Mouse (Mus musculus): ENCODE measurements around the gene Tspear.

The Tspear gene

DNA sequence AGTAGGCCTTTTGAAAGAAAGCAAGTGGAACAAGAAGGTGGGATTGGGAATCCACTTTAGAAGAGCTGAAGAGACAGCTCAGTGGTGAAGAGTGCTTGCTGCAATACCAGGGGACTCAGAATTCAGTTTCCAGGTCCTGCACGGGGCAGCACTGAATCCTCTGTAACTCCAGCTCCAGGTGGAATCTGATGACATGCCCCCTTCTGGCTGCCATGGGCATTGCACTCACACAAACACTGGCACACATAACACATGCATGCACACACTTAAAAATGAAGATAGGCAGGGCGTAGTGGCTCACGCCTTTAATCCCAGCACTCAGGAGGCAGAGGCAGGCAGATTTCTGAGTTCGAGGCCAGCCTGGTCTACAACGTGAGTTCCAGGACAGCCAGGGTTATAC, 196.2 kb downstream of the Tspear start:
- DNase-seq, result no peak

DNA sequence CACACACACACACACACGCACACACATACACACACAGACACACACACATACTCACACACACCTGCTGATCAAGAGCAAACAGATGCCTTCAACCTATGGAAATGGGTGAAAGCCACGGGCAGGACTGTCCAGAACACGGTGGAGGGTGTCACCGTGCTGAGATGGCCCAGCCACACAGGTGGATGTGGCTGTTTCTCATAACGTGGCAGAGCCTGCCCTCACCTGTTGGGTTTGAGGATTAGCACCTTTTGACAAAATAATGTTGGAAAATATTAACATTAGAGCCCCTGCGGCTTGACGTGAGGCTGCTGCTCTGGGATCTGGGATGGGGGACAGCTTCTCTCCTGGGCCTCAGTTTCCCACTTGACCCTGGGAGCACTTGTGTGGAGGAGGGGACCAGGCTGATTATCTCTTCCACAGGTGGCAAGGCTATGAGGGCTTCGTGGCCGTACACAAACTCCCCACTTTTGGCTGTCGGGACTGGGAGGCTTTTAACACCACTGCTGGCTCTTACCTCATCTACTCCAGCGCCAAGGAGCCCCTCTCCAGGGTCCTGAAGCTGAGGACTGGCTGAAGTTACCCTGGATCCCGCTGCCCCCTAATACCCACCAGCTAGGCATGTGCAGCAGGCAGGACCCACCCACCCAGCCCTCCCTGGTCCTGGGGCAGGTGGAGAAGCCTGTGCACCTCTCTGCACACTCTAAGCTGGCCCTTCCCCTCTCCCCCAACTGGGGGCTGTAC, 199.8 kb downstream of the Tspear start:
- DNase-seq, result no peak

DNA sequence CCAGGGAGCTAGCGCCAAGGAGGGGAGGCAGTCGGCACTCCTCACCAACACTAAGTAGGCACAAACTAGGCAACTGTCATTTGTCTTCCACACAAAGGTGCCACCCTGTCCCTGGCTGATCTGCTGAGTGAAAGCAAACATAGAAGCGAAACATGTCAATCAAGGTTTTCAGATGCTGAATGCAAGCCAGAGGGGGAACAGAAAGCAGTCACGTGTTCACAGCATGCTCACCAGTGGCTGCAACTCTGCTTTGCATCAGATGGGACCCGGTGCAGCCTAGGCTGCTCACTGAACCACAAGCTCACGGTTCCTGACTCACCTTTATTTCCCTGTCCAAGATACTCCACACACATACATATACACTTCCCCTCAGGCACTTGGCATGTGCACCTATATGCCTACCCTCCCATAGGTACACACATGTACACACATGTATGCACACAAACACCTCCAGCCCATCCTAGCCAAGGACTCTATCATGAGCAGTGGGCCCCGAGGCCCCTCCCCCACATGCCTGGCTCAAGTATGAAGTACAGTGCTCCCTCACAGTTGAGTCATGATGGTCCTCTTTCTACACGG, 204.7 kb downstream of the Tspear start:
- no peak for DNase-seq

DNA sequence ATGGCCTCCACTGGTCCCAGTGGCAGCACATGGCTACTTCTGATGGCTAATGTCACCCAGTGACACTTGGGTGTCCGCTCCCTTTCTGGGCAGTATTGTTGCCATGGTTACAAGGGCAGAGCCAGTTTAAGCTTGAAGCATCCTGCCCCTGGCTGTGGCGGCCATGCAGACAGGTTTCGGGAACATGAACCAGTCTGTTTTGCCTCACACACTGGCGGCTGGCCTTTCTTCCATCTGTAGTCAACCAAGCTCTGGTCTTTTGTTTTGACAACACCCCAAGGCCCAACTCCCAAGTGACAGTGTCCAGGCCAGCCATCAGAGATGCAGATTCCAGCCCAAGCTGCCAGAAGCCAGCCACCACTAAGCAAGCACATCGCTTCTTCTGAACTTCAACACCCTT, 209.2 kb downstream of the Tspear start:
- DNase-seq, result no peak

DNA sequence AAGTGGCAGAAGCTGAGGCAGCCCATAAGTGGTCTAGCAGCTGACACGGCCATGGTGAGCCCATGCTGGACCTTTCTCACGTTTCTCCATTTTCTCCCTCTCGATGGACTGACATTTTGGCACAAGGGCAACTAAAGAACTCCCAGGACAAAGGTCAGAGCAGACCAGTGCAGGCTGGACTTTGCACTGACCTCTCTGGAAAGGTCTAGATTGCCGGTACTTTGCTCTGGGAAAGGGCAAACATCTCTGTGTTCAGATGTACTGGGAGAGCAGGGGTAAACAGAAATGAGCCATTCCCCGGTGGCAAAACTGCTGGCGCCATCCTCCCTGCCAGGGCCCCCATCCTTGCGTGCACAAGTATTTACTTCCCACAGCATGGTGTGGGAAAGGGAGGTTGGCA, 213.8 kb downstream of the Tspear start:
- DNase-seq, result no peak

DNA sequence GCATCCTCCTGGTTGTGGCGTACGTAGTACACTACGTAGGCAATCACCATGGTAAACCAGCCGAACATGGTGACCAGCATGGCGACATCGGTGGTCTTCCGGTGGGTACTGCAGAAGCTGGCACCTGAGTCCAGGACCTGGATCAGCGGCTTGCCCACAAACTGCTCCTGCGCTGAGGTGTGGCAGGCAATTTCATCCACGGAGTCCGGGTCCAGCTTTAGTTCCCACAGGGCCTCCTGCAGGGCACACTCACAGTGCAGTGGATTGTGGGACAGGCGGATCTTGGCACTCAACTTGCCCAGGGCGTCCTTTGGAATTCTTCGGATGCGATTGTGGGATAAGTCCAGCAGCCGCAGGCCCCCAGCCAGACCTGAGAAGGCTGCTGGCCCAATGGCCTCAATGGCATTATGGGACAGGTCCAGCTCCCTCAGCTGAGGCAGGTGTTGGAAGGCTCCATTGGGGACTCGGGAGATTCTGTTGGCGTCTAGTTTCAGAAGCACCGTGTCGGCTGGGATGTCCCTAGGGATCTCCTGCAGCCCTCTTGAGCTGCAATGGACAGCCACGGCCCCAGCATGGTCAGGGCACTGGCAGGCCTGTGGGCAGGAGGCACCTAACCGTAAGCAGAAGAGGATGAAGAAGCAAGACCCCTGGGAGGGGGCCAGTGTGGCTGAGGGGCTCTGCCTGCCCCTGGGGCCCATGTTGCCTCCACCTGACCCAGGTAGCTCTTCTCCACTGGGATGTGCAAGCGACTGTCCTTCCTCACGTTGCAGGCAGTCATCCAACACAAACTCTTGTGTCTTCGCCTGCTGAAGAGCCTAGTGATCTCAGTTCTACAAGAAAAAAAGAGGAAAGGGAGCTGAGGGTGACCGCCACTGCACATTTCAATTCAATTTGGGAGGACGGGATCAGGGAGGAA, 214.8 kb downstream of the Tspear start:
- DNase-seq, result no peak

DNA sequence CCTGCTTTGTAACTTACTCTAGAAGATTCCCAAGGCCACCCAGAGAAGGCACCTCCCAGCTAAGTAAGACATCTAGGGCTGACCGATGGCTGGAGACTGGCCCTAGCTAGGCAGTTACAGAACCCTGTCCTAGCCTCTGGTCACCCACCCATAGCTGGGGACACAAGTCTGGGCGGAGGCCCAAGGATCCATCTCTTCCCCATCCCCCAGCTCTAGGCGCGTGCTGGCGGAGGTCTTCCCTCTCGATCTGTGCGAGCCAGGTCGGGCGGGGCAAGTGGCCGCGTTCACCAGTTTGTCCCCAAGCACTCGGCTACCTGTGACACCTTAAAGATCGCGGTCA, 215.5 kb downstream of the Tspear start:
- peak in 1 of 2 experiments; percentile 10 for DNase-seq

DNA sequence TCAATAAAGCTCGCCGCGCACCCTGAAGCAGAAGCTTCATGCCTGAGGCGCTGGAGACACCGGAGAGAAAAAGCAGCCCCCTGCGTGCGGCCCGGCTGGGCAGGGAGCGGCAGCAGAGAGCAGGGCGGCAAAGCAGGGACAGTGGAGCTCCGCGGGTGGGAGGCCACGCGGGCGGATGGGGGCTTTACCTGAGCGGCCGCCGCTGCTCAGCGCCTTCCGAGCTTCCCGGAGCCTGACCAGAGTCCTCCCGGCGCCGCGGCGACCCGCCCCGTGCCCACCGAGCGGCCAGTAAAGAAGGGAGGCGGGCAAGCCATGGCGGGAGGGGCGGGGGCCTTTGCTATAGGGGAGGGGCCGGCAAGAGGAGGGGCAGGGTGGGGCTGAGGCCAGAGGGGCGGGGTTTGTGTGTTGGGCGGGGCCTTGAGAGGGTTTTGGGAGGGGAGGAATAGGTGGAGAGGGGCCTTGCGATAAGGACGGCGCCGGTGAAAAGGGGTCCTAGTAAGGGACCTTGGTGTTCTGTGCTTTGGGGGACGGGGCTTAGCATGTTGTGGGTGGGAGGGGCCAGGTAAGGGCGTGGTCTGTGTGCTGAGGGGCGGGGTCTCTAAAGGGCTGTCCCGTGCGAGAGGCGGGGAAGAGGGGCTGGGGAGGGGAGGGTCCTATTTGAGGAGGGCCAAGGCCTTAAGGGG, 216.0 kb downstream of the Tspear start, which contains the start of gene Lrrc3:
Lrrc3 (minus strand) TSS at position 326 of the 683 bp plus-strand sequence.
- DNase-seq, result peak; percentile 20 to 31

DNA sequence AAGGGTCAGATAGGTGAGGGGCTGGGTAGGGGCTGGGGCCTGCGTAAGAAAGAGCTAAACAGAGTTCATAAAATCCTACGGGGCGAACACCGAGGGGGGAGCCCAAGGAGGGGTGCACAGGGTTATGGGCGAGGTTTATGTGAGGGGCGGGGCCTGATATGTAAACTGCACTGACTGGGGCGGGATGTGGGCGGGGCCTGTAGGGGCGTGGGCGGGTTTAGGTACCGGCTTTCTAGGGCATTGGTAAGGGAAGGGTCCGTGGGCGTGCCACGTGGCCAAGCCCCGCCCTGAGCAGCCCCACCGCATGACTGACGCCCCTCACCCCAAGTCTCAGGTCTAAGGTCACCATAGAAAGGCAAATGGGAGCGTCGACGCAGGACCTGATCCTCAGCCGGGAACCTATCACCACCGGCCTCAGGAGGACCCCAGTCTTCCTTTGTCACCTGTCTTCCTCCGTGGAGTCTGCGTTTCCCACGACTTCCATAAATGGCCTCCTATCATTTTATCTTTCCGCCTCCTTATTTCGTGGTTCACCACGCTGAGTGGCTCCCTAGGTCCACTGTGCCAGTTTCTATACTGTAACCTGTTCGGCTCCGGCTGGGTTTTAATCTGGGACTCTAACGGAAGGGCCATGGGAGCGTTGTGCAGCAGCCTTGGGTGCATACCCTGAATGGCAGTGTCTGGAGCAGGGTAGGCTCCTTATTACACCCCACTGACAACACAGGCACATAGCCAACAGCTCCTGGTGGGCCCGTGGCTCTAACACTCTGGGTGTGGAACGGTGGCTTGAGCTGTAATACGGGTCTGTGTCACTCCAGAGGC, 216.7 kb downstream of the Tspear start:
- peak in 1 of 2 experiments; percentile 10 for DNase-seq

DNA sequence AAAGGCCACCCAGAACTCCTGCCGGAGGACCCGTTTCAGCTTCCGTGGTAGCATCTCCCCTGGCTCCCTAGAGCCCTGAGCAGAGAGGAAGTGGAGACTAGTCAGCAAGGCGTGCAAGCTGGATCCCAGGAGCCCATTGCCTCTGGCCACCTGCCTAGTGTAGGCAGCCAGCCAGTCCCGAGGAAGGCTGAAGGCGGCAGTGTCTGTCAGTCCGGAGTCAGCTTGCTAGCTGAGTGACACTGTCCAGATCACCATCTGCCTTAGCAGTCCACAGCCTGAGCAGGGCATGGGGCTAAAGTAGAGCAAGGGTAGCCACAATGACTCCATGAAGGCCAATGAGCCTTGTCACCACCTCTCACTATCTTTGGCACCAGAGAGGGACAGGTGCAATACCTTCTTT, 226.2 kb downstream of the Tspear start:
- DNase-seq, result no peak

DNA sequence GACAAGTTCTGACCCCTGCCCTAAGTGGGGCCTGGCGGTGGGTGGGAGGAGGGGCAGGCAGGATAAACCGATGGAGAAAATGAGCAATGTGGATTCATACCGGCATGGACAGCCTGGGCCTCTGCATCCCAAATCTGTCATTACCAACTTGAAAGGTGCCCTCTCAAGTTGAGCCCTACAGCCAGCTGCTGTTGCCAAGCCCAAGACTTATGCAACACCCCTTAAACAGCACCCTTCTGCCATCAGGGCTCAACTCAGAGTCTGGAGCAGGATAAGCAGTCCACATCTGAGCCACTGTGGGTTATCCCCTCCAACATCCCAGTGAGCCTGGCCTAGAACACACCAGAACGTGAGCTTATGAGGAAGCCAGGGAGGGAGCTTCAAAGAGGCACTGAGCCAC, 226.9 kb downstream of the Tspear start:
- no peak for DNase-seq

DNA sequence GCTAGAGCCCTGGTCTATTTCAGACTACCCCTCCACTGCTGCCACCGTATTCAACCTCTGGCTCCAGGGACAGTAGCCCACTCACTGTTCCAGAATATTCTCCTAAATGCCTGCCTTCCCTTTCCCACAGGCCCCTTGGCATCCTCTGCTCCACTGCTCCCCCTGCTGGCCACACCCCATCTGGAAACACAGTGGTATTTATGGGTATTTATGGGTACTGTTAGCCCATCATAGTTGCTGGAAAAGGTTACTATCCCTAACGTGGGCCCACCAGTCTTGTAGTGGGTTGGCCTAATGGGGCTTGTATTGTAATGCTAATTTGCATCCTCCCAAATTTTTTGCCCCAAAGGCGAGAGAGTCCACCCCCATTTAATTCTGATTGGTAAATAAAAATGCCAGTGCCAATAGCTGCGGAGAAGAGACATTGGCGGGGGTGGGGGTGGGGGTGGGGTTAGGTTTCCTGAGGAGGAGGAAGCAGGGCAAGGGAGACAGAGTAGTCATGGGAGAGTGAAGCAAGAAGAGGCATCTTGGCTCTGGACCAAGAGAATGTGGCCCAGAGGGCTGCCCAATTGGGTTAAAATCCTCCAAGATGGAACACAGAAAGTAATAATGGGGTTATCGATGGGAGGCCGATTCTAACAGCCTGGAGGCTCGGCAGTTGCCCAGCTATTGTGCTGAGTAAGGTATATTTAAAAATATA, 230.4 kb downstream of the Tspear start:
- peak; percentile 35 to 57 for DNase-seq

DNA sequence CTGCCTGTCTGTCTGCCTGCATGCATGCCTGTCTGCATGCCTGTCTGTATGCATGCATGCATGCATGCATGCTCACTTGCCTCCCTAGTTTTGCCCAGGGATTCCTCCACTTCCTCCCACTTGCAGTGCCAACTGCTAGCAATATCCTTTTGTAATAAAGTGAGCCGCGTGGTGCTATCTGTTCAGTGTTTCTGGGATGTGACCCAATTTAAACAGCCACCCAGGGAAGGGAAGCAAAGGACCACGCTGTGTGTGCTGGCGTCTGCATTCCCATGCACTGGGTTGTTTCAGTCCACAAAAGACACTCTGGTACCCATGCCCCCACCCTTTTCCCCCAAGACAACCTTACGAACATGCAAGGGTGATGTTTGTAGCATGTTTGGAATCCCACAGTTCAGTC, 234.6 kb downstream of the Tspear start:
- no peak for DNase-seq

DNA sequence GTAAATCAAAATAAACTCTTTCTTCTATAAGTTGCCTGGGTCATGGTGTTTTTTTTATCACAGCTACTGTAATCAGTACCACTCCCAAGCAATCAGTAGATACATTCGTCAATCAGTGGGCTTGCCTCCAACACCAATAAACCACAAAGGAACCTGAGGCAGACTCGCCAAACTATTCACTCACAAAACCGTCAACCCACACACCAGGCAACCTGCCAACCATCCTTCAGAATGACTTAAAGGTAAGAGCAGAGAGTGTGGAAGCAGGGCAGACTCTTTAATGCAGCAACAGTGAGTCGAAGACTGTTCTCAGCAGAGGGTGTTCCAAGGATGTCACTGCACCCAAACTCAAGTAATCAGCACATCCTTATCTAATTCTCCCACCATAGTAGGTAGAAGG, 236.3 kb downstream of the Tspear start:
- DNase-seq, result no peak

DNA sequence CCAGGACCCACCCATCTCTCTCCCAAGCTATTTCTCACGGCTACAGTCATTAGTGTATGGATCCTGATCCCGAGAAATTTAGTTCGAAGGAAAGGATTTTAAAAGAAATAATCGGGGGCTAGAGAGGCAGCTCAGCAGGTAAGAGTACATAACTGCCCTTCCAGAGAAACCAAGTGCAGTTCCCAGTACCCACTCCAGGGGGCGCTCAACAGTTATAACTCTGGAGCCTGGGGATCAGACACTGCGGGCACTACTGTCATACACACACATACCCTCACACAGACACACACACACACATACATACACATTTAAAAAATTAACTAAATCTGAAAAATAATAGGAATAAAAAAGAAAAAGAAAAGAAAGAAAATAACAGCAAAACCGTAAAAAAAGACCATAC, 239.8 kb downstream of the Tspear start:
- DNase-seq, result peak; percentile 37 to 47

DNA sequence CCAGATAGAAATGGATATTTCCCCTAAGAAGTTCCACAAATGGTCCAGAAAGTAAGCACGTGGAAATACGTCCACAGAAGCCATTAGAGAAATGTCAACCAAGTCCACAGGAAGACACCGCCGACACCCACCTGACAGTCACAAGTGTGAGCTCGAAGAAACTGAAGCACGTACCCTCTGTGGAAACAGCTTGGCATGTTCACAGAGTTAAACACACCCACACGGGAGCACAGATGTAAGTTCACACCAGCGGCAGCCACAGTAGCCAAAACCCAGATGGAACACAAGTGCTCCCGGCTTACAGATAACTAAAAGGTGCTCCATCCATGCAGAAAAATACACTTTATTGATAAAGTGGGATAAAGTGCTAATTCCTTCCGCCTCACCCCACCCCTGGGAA, 241.0 kb downstream of the Tspear start:
- no peak for DNase-seq
